Mouse (Mus musculus) gastrocnemius, postnatal 14 days (tissue): Measurements from ENCODE around the gene Ankzf1. TPM values are rescaled to one million over a fixed set of nuclear protein-coding genes. Genes with fewer than 3 reads are reported as not detected.

ENCODE experiments used
- DNase-seq: peaks from one replicate; pipeline ENCODE4 v3.0.0; 2021; ENCODE audit warnings: mixed read lengths
- intact Hi-C: fragments of 180-260 bp; cut with DNase I; formaldehyde crosslinking; loops from one replicate; pipeline ENCODE4 v1.15.1; 2025; ENCODE audit warnings: low total_unique reads
- microRNA-seq, 2 experiments: library from miRNA; unstranded; fragments of <30 nt; microRNA quantifications; one replicate each; pipeline ENCODE4 v1.2.0; 2021
- total RNA-seq, 2 experiments: library from RNA; stranded (reverse); gene quantifications; 2 replicates each; pipeline ENCODE4 v1.2.3; 2021

The Ankzf1 gene
- total RNA-seq, 2 experiments from 2014 or later = 4.0 to 5.7 TPM

- peak; percentile 61 for DNase-seq
- intact Hi-C loops = no loop called here
Observed at GRCm38 (mm10) chr1:75248041-75248772, 56.3 kb downstream of the Ankzf1 start.

Small RNA genes lying within 50 kb of the gene (microRNA-seq; reads per million reads assigned to microRNA genes)
- gene Gm27943 = 0 reads per million in 2 experiments

Other genes with a start within 250 kb of the Ankzf1 start
- under 1 TPM; 0.10 to 0.20 TPM for gene Ihh, start 240.5 kb upstream of the Ankzf1 start, total RNA-seq
- 1 to 10 TPM; 4.8 to 5.1 TPM for gene Nhej1, start 67.0 kb upstream of the Ankzf1 start, total RNA-seq
- gene Slc23a3, start 58.3 kb upstream of the Ankzf1 start, total RNA-seq = under 1 TPM in 1 of 2 experiments, not detected in 1; 0.11 TPM
- gene Cnppd1, start 49.4 kb upstream of the Ankzf1 start, total RNA-seq = 10 to 100 TPM; 15.1 to 18.4 TPM
- 10 to 100 TPM; 13.2 to 15.1 TPM for gene Retreg2, start 49.4 kb upstream of the Ankzf1 start, total RNA-seq
- 10 to 100 TPM; 14.9 to 17.0 TPM for gene Zfand2b, start 23.5 kb upstream of the Ankzf1 start, total RNA-seq
- 10 to 100 TPM; 25.2 to 26.4 TPM for gene Abcb6, start 11.8 kb upstream of the Ankzf1 start, total RNA-seq
- 10 to 100 TPM; 58.2 to 61.7 TPM for gene Atg9a, start within 50 bp of the Ankzf1 start, total RNA-seq
- 1 to 10 TPM; 4.5 to 4.8 TPM for gene Glb1l, start 18.7 kb downstream of the Ankzf1 start, total RNA-seq
- gene Stk16, start 18.7 kb downstream of the Ankzf1 start, total RNA-seq = 10 to 100 TPM; 27.2 to 28.2 TPM
- 100 to 1,000 TPM; 475 to 599 TPM for gene Tuba4a, start 27.7 kb downstream of the Ankzf1 start, total RNA-seq
- not detected for gene A630095N17Rik, start 40.0 kb downstream of the Ankzf1 start, total RNA-seq
- gene Dnajb2, start 44.3 kb downstream of the Ankzf1 start, total RNA-seq = 10 to 100 TPM; 32.4 to 33.2 TPM
- gene Ptprn, start 72.4 kb downstream of the Ankzf1 start, total RNA-seq = under 1 TPM; 0.08 to 0.13 TPM
- gene Resp18, start 86.3 kb downstream of the Ankzf1 start, total RNA-seq = not detected
- 10 to 100 TPM; 52.7 to 54.6 TPM for gene Dnpep, start 125.8 kb downstream of the Ankzf1 start, total RNA-seq
- 1,000 to 10,000 TPM; 1,553 to 1,562 TPM for gene Des, start 168.2 kb downstream of the Ankzf1 start, total RNA-seq
- gene Speg, start 183.1 kb downstream of the Ankzf1 start, total RNA-seq = 100 to 1,000 TPM; 167 to 173 TPM
- gene Gmppa, start 243.8 kb downstream of the Ankzf1 start, total RNA-seq = 10 to 100 TPM; 34.5 to 38.7 TPM